Mouse (Mus musculus): ENCODE measurements at regions not wholly inside any gene's neighbourhood (a gene's known extent, or its start where the extent isn't known, plus 50 kb on each side); places are given as distances from the start of the nearest gene placed in this dataset.
"Not testable (repeated sequence)": the region's sequence is repeated elsewhere in the genome, so short reads cannot be mapped to it uniquely, and the experiment has no call there.

DNA sequence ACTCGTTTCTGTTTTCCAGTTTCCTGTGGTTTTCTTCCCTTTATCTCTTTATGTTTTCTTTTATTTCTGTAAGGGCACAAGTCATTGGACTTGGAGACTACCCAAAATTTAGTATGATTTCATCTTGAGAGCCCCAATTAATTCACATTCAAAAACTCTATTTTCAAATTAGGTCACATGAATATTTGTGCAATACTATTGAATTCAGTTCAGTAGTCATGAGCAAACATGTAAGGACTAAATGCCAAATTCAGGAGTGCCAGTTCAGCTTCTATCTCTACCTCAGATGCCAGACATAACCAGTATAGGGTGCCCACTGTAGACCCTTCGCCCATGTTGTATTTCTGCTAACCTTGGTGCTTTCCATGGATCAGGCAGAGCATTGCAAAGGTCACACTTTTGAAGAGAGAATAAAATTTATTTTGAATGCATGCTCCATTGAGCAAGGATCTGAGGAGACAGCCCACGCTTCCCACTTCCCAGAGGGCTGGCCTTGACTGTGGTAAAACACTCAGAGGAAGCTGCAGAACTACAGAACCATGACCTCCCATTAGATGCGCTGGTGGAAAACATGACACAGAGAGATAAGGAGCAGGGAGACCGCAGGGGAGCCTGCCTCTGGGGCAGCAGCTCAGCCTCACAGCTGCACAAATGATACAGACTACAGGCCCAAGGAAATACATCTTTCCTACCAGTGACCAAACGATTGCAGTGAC lies 135.9 kb upstream of the Plxna2 start:
- H3K4me2 ChIP-seq (ENCODE audit: low read depth) = no peak overlapping the region
- no peak overlapping the region for H3K4me3 ChIP-seq
- no peak for TF ChIP-seq MYOD1 (IDR thresholded peaks at IDR 0.05; ENCODE audit: control insufficient read depth in 1 of 3, insufficient read length in 2 of 3, low read depth in 2 of 3)
- no peak for TF ChIP-seq E2F4 (IDR thresholded peaks at IDR 0.05; ENCODE audit: insufficient read depth)
- no peak for TF ChIP-seq TCF12 (IDR thresholded peaks at IDR 0.05; ENCODE audit: insufficient read depth, poor library complexity, severe bottlenecking)
- TF ChIP-seq CEBPB (IDR thresholded peaks at IDR 0.05; ENCODE audit: insufficient read depth, poor library complexity, severe bottlenecking) = no peak
- TF ChIP-seq REST (IDR thresholded peaks at IDR 0.05; ENCODE audit: insufficient read depth, insufficient read length) = no peak
- TF ChIP-seq POLR2A (IDR thresholded peaks at IDR 0.05; ENCODE audit: insufficient read length, low read depth) = no peak
- no peak for TF ChIP-seq MYOG (IDR thresholded peaks at IDR 0.05; ENCODE audit: control insufficient read depth in 1 of 3, insufficient read depth in 1 of 3, insufficient read length in 2 of 3, low read depth in 2 of 3)
- TF ChIP-seq MAX (IDR thresholded peaks at IDR 0.05; ENCODE audit: low read depth) = no peak
- no peak for TF ChIP-seq TCF3 (IDR thresholded peaks at IDR 0.05; ENCODE audit: insufficient read length, low read depth)
- TF ChIP-seq SRF (IDR thresholded peaks at IDR 0.05; ENCODE audit: control insufficient read depth, insufficient read length, low read depth) = no peak
- TF ChIP-seq USF1 (IDR thresholded peaks at IDR 0.05; ENCODE audit: low read depth) = no peak
- TF ChIP-seq POLR2AphosphoS2 (IDR thresholded peaks at IDR 0.05; ENCODE audit: insufficient read length, low read depth) = no peak
- no peaks in the 10 kb centered on the region for H3K27me3 ChIP-seq (ENCODE audit: control insufficient read depth, insufficient read depth, insufficient read length)
- no peaks in the 10 kb centered on the region for H3K79me2 ChIP-seq (ENCODE audit: control insufficient read depth, insufficient read depth)
- H3K36me3 ChIP-seq (ENCODE audit: control insufficient read depth, insufficient read depth) = no peaks in the 10 kb centered on the region
- no peak overlapping the region for H3ac ChIP-seq (ENCODE audit: control insufficient read depth, insufficient read length)

DNA sequence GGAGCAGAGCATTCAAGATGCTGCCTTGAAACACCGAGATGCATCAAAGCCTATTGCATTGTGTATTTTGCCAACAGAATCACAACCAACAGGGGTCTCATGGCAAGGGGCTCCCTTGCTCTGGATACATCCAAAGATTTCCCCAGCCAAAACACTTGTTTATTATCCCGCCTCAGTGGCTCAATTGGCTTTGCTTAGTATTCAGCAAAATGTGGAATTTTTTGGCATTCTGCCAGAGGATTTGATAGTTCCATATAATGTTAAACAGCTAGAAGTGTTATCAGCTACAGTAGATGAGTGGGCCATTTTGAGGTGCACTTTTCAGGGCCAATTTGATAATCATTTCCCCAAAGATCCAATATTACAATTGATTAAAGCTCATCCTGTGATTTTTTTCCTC lies 146.7 kb upstream of the Plxna2 start:
- H3ac ChIP-seq (ENCODE audit: control insufficient read depth, insufficient read length); H3K79me2 ChIP-seq (ENCODE audit: control insufficient read depth, insufficient read depth); H3K4me2 ChIP-seq (ENCODE audit: low read depth); H3K4me3 ChIP-seq; H3K27me3 ChIP-seq (ENCODE audit: control insufficient read depth, insufficient read depth, insufficient read length); H3K36me3 ChIP-seq (ENCODE audit: control insufficient read depth, insufficient read depth): not testable (repeated sequence)

DNA sequence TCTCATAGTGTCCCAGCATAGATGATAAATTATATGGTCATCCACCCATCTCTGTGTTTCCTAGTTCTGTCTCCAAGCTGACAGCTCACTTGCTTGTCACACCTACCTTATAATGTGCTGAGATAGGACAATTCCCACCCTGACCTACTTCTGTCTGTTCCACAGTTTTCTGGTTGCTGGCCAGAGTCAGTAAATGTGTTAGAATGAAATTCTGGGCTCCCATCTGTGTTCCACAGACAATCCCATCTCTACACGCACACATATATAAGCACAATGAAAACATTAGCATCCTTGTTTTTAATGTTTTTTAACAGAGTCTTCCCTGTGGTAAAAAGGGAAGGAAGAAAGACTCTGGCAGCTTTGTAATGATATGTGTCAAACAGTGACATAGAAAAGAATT lies 165.5 kb upstream of the Plxna2 start:
- H3K4me3 ChIP-seq = no peak overlapping the region
- H3K4me2 ChIP-seq (ENCODE audit: low read depth) = no peak overlapping the region
- TF ChIP-seq POLR2A (IDR thresholded peaks at IDR 0.05; ENCODE audit: insufficient read length, low read depth) (no peak), CEBPB (IDR thresholded peaks at IDR 0.05; ENCODE audit: insufficient read depth, poor library complexity, severe bottlenecking) (no peak), POLR2AphosphoS2 (IDR thresholded peaks at IDR 0.05; ENCODE audit: insufficient read length, low read depth) (no peak)
- H3K27me3 ChIP-seq (ENCODE audit: control insufficient read depth, insufficient read depth, insufficient read length) = no peaks in the 10 kb centered on the region
- no peaks in the 10 kb centered on the region for H3K36me3 ChIP-seq (ENCODE audit: control insufficient read depth, insufficient read depth)
- no peak overlapping the region for H3ac ChIP-seq (ENCODE audit: control insufficient read depth, insufficient read length)
- no peaks in the 10 kb centered on the region for H3K79me2 ChIP-seq (ENCODE audit: control insufficient read depth, insufficient read depth)

DNA sequence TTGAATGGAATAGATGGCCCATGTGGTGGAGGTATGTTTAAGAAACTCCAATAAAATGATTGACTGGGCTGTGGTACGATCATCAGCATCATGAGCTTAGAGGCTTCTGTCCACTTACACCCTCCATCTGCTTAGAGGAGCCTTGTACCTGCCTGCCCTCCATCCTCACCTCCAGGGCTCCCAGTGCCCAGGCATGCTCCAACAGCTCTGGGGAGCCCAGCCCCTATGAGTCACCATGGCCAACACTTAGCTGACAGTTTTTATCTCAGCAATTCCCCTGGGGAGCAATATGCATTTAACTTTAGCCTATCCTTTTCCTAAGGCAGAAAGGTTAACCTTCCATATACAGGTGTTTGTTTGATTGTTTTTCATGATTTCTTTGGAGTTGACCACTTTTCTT lies 174.3 kb upstream of the Plxna2 start:
- TF ChIP-seq REST (IDR thresholded peaks at IDR 0.05; ENCODE audit: insufficient read depth, insufficient read length) (no peak), CEBPB (IDR thresholded peaks at IDR 0.05; ENCODE audit: insufficient read depth, poor library complexity, severe bottlenecking) (no peak), SRF (IDR thresholded peaks at IDR 0.05; ENCODE audit: control insufficient read depth, insufficient read length, low read depth) (no peak), USF1 (IDR thresholded peaks at IDR 0.05; ENCODE audit: low read depth) (no peak), POLR2A (IDR thresholded peaks at IDR 0.05; ENCODE audit: insufficient read length, low read depth) (no peak), E2F4 (IDR thresholded peaks at IDR 0.05; ENCODE audit: insufficient read depth) (no peak), TCF3 (IDR thresholded peaks at IDR 0.05; ENCODE audit: insufficient read length, low read depth) (no peak), TCF12 (IDR thresholded peaks at IDR 0.05; ENCODE audit: insufficient read depth, poor library complexity, severe bottlenecking) (no peak), POLR2AphosphoS2 (IDR thresholded peaks at IDR 0.05; ENCODE audit: insufficient read length, low read depth) (no peak), MYOG (IDR thresholded peaks at IDR 0.05; ENCODE audit: control insufficient read depth in 1 of 3, insufficient read depth in 1 of 3, insufficient read length in 2 of 3, low read depth in 2 of 3) (no peak), MAX (IDR thresholded peaks at IDR 0.05; ENCODE audit: low read depth) (no peak), MYOD1 (IDR thresholded peaks at IDR 0.05; ENCODE audit: control insufficient read depth in 1 of 3, insufficient read length in 2 of 3, low read depth in 2 of 3) (no peak)
- Histone ChIP-seq H3K4me3 (no peak overlapping the region), H3K36me3 (ENCODE audit: control insufficient read depth, insufficient read depth) (no peaks in the 10 kb centered on the region), H3K27me3 (ENCODE audit: control insufficient read depth, insufficient read depth, insufficient read length) (no peaks in the 10 kb centered on the region), H3ac (ENCODE audit: control insufficient read depth, insufficient read length) (no peak overlapping the region), H3K4me2 (ENCODE audit: low read depth) (no peak overlapping the region), H3K79me2 (ENCODE audit: control insufficient read depth, insufficient read depth) (no peaks in the 10 kb centered on the region)

DNA sequence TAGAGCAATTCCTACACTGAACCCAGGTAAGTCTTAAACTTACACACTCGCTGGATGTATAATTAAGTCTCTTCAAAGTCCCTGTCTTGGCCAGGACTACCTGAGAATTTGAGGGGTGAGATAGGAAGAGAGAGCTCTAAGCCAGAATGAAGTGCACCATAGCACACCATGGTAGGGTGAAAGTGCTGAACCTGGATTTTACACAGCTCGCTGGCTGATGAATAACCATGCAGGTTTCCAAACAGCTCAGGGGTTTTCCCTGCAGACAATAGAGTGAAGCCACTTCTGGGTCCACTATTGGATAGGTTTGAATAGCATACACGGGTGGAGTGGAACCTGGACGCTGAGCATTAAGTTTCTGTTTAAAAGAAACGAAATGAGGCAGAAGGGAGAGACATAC lies 180.7 kb upstream of the Plxna2 start:
- TF ChIP-seq MYOG (IDR thresholded peaks at IDR 0.05; ENCODE audit: control insufficient read depth in 1 of 3, insufficient read depth in 1 of 3, insufficient read length in 2 of 3, low read depth in 2 of 3) (no peak), USF1 (IDR thresholded peaks at IDR 0.05; ENCODE audit: low read depth) (no peak)

More for the DNA sequence above, 180.7 kb upstream of the Plxna2 start:
- Histone ChIP-seq H3ac (ENCODE audit: control insufficient read depth, insufficient read length) (no peak overlapping the region), H3K36me3 (ENCODE audit: control insufficient read depth, insufficient read depth) (no peaks in the 10 kb centered on the region), H3K4me3 (no peak overlapping the region), H3K27me3 (ENCODE audit: control insufficient read depth, insufficient read depth, insufficient read length) (no peaks in the 10 kb centered on the region), H3K79me2 (ENCODE audit: control insufficient read depth, insufficient read depth) (no peaks in the 10 kb centered on the region), H3K4me2 (ENCODE audit: low read depth) (no peak overlapping the region)

Measured in myocyte (in vitro differentiated cells).